Mouse (Mus musculus) mesoderm, embryonic 11.5 days (tissue): ENCODE measurements around the gene Pde2a.
"Not testable (repeated sequence)": the region's sequence is repeated elsewhere in the genome, so short reads cannot be mapped to it uniquely, and the experiment has no call there.

Experiments
- DNase-seq: peaks from one replicate; pipeline ENCODE4 v3.0.0-alpha.2; 2012; ENCODE audit warnings: low read depth, low spot score

The Pde2a gene

GRCm38 (mm10) chr7:101515295-101515694 lies 93.8 kb downstream of the Pde2a start:
- DNase-seq, result no peak

DNA sequence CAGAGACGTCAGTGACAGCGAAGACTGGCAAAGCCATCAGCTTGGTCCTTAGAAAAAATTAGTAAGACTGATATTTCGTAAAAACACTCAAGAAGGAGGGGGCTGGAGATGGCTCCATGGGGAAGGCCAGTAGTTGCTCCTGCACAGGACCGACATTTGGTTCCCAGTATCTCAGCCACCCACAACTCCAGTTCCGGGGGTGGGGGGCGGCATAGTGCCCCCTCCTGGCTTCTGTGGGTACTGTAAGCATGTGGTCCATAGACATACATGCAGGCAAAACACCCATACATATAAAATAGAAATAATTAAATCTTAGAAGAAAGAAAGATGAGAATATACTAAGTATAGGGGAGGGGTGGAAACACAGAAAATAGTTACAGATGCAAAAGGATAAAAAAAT lies 95.0 kb downstream of the Pde2a start:
- DNase-seq, result no peak

DNA sequence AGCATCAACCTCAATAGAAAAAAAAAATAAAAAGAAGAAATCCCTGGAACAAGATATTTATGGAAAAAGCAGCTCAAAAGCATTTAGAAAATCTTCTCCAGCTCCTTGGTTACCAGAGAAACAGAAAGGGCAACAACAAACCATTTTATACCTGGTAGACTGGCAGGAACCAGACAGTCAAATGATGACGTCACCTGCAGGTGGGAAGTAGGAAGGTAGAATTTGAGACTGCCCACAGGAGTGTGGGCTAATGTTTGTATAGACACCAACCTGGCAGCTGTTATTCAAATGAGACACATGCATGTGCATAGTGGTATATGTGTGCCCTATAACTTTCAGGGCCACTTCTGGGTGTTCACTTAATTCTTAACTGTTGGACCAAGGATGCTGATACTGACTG lies 100.2 kb downstream of the Pde2a start:
- no peak for DNase-seq

DNA sequence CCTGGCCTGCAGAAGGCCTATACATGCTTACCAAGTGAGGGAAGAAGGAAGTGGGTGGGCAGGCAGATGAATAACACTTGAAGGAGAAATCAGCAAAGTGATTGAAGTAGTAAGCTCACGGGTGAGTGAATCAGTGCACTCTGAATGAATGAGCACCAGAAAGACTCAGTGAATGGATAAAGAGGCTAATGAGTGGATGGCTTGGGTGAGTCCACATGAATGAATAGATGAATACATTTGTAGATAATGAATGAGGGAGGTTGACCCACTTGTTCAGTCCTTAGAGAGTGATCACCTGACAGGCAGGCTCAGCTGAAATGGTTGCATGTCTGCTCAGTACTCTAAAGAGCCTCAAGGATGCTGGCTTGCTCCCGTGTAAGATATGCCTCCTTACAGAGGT lies 101.7 kb downstream of the Pde2a start:
- DNase-seq, result no peak

GRCm38 (mm10) chr7:101526484-101526883 lies 105.0 kb downstream of the Pde2a start:
- DNase-seq, result no peak

DNA sequence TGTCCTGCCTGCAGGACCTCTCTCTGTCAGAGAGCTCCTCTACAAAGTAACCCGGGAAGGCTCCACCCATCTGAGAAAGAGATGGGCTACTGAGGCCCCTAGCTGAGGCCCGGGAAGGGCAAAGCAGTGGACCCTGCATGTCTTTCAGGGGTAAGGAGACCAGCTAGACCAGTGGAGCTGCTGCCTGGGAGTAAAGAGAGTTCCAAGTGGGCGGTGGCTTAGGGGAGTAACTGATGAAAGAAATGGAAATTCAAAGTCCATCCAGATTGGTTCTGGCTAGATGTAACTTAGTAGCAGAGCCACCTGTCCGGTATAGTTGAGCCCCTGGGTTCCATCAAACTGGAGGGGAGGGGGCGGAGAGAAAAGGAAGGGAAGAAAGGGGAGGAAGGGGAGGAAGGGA lies 112.9 kb downstream of the Pde2a start:
- no peak for DNase-seq

DNA sequence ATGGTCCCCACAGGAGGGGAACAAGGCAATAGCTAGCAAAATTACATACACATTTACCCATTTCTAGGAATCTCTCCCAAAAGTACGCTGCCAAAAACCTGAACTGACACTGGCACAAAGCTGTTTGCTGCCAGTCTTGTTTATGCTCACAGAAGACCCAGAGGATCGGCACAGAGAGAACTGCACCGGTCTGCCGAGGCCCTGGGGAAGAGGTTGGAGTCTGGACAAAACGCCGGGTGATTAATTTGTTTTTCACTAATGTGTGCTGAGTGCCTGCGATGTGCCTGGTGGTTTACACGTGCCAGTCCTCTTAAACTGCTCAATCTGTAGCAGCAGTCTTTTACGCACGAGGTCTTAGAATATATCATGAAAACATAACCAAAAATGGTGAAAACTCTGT lies 113.6 kb downstream of the Pde2a start:
- no peak for DNase-seq

- no peak for DNase-seq
These were observed 114.0 kb downstream of the Pde2a start for GRCm38 (mm10) chr7:101535517-101535916.

GRCm38 (mm10) chr7:101537541-101537940 lies 116.0 kb downstream of the Pde2a start:
- DNase-seq, result no peak

GRCm38 (mm10) chr7:101538141-101538933 lies 116.8 kb downstream of the Pde2a start:
- DNase-seq, result peak; percentile 58

DNA sequence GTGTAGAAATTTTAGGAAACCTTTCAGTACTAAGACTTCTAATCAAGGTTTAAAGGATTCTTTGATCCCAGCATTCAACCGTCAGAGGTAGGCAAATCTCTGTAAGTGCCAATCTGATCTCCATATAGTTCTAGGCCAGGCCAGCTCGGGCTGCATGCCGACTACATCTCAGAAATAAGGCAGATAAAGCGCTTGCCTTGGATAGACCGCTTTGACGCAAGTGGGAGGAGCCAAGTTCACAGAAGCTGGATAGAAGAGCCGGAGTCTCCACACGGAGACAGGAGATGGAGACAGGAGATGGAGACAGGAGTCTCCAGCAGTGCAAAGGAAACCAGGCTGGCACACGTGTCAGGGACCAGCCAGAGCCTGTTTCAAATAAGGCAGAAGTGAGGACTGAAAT lies 118.3 kb downstream of the Pde2a start:
- no peak for DNase-seq

- DNase-seq, result no peak
These were observed 119.2 kb downstream of the Pde2a start for GRCm38 (mm10) chr7:101540684-101541083.

- peak; percentile 80 for DNase-seq
These were observed 119.6 kb downstream of the Pde2a start for GRCm38 (mm10) chr7:101541132-101541531.

- DNase-seq, result no peak
These were observed 120.2 kb downstream of the Pde2a start for GRCm38 (mm10) chr7:101541734-101542133.

DNA sequence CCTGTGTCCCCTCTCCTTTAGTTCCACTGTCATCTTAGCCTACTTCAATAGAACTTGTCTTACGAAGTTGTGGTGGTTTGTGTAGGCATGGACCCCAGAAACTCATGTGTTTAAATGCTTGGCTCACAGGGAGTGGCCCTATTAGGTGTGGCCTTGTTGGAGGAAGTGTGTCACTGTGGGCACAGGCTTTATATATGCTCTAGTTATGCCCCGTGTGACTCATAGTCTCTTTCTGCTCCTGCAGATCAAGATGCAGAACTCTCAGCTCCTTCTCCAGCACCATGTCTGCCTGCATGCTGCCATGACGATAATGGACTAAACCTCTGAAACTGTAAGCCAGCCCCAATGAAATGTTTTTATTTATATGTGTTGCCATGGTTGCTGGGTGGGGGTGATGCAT lies 126.2 kb downstream of the Pde2a start:
- DNase-seq, result no peak

DNA sequence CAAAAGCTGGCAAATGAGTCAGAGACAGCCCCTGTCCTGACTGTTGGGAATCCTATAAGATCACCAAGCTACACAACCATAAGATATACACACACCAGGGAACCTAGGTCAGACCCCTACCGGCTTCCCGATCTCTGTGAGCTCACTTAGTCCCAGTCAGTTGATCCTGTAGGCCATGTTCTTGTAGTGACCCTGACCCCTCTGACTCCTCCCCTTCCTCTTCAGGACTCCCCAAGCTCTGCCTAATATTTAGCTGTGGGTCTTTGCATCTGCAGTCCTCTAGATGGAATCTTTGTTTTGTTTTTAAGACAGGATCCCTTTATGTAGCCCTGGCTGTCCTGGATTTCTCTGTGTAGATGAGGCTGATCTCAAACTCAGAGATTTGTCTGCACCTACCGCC lies 127.8 kb downstream of the Pde2a start:
- no peak for DNase-seq

GRCm38 (mm10) chr7:101550686-101551485 lies 129.4 kb downstream of the Pde2a start:
- DNase-seq, result no peak

DNA sequence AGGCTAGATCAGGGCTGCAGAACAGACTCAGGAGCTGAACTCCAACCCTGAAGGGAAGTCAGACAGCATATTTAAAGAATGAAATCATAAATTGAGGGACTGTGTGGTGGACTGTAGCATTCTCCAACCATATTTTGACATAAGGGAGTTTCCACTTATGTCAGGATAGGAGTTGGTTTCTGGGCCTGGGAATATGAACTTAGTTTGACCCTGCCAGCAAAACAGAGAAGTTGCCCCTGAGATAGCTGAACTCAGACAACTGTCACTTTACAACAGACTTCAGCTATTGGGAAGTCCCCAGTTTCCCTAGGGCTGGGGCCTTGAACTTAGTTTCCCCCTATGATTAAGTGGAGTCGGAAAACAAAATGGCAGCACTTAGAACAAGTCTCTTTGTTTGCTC lies 130.0 kb downstream of the Pde2a start:
- DNase-seq, result no peak

DNA sequence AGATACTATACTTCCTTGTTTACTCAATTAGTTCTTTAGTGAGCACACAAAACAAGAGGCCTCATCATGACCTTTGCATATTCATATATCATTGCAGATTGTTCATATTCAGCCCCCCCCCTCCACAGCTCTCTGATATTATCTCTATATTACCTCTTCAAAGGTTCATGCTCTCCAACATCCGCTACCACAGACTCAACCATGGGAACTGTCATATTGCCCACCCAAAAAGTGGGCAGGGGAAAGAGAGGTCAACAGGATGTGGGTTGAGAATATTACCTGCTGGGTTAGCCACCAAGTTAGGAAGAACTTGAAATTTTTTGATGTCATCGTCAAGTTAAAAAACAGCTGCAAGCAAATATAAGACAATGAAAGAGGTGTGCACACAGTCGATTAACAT lies 134.0 kb downstream of the Pde2a start:
- not testable (repeated sequence) for DNase-seq

DNA sequence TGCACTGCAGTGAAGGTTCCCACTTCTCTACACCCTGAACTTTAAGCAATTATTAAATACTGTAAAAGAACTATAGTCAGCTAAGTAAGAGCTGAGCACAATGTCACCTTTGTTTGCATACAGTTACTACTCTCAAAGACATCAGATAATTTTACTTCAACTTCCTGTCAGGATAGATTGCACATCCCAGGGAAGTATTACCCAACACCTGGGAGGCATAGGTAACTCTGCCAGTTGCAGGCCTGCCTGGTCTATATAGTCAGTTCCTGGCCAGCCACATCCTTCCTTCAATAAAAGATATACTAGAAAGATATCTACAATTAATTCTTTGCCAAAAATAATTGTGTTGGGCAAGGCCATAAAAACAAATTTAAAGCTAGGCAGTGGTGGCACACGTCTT lies 135.9 kb downstream of the Pde2a start:
- no peak for DNase-seq

GRCm38 (mm10) chr7:101559393-101559792 lies 137.9 kb downstream of the Pde2a start:
- not testable (repeated sequence) for DNase-seq
